Mouse (Mus musculus): Measurements from ENCODE around the gene Mtap.
A peak's percentile ranks its signal among the peaks of the same experiment; 100 is the strongest.

Mtap gene

GRCm38 (mm10) chr4:89136906-89137541 lies at the start of gene Mtap:
Gene Mtap (plus strand): TSS chr4:89137122.
- peak; percentile 57 for DNase-seq (ENCODE audit: low spot score)

GRCm38 (mm10) chr4:89089110-89089509 lies 47.8 kb upstream of the Mtap start:
- no peak for DNase-seq (ENCODE audit: low spot score)

- DNase-seq (ENCODE audit: low spot score) = no peak
Measured at GRCm38 (mm10) chr4:89090217-89090616, 46.7 kb upstream of the Mtap start.

- no peak for DNase-seq (ENCODE audit: low spot score)
Measured at GRCm38 (mm10) chr4:89092153-89092552, 44.8 kb upstream of the Mtap start.

- no peak for DNase-seq (ENCODE audit: low spot score)
Measured at GRCm38 (mm10) chr4:89094773-89095172, 42.1 kb upstream of the Mtap start.

- no peak for DNase-seq (ENCODE audit: low spot score)
Measured at GRCm38 (mm10) chr4:89098261-89098660, 38.7 kb upstream of the Mtap start.

- no peak for DNase-seq (ENCODE audit: low spot score)
Measured at GRCm38 (mm10) chr4:89101276-89101675, 35.6 kb upstream of the Mtap start.

GRCm38 (mm10) chr4:89102283-89102682 lies 34.6 kb upstream of the Mtap start:
- DNase-seq (ENCODE audit: low spot score) = no peak

- DNase-seq (ENCODE audit: low spot score) = no peak
Measured at GRCm38 (mm10) chr4:89105486-89105885, 31.4 kb upstream of the Mtap start.

- DNase-seq (ENCODE audit: low spot score) = no peak
Measured at GRCm38 (mm10) chr4:89106505-89106904, 30.4 kb upstream of the Mtap start.

- no peak for DNase-seq (ENCODE audit: low spot score)
Measured at GRCm38 (mm10) chr4:89112168-89112710, 24.7 kb upstream of the Mtap start.

- DNase-seq (ENCODE audit: low spot score) = no peak
Measured at GRCm38 (mm10) chr4:89112782-89113181, 24.1 kb upstream of the Mtap start.

GRCm38 (mm10) chr4:89116006-89116405 lies 20.9 kb upstream of the Mtap start:
- DNase-seq (ENCODE audit: low spot score) = no peak

- DNase-seq (ENCODE audit: low spot score) = no peak
Measured at GRCm38 (mm10) chr4:89119900-89120299, 17.0 kb upstream of the Mtap start.

- DNase-seq (ENCODE audit: low spot score) = no peak
Measured at GRCm38 (mm10) chr4:89120353-89120752, 16.6 kb upstream of the Mtap start.

- no peak for DNase-seq (ENCODE audit: low spot score)
Measured at GRCm38 (mm10) chr4:89123446-89124243, 13.3 kb upstream of the Mtap start.

GRCm38 (mm10) chr4:89127674-89128073 lies 9.2 kb upstream of the Mtap start:
- DNase-seq (ENCODE audit: low spot score) = no peak

- DNase-seq (ENCODE audit: low spot score) = peak; percentile 31
Measured at GRCm38 (mm10) chr4:89128080-89128936, 8.6 kb upstream of the Mtap start.

- DNase-seq (ENCODE audit: low spot score) = no peak
Measured at GRCm38 (mm10) chr4:89128937-89129277, 8.0 kb upstream of the Mtap start.

GRCm38 (mm10) chr4:89129311-89129913 lies 7.5 kb upstream of the Mtap start:
- DNase-seq (ENCODE audit: low spot score) = peak; percentile 67

GRCm38 (mm10) chr4:89131795-89132194 lies 5.1 kb upstream of the Mtap start:
- no peak for DNase-seq (ENCODE audit: low spot score)

- DNase-seq (ENCODE audit: low spot score) = no peak
Measured at GRCm38 (mm10) chr4:89136356-89136755, 566 bp upstream of the Mtap start.

All from ovary, postnatal 14 days (tissue).